8 mouse cellular contexts compared by ENCODE assay signal in the genomic region with DNA sequence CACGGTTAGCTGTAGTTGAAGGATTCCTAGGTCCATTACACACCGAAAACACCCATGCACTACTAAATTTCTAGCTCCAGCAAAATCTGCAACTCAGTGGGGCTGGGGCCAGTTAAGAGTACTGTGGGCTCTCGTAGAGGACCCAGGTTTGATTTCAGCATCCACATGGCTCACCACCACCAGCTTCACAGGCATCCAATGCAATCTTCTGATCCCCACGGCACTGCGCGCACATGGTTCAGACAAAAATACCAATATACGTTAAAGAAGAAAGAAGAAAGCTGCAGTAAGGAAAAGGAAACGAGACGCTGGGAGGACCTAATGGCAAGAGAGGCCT. TPM values are rescaled to one million over a fixed set of nuclear protein-coding genes. Genes with fewer than 3 reads are reported as not detected.
DNase-seq lines count a peak whose midpoint lies in the region; ATAC-seq and TF ChIP-seq lines count a peak whose summit lies in the region.

No protein-coding gene starts in this region.

- in situ Hi-C loops in Patski (cut with MboI; ENCODE audit: low pct_unique_long_range_greater_than_20kb): no loop called here

- POLR2A ChIA-PET in Patski (lab: Charles Lee): interaction anchor here (0.7 to 4.1 kb wide), 11 partner anchors 9 to 347 kb away, joined by 3 to 22 read pairs (median 4); a partner anchor contains a TSS

- H3K27me3 ChIP-seq in heart, embryonic 16.5 days (ENCODE audit: control insufficient read depth, insufficient read depth, low read length): no peaks in the 10 kb centered on the region
- H3K27me3 ChIP-seq in Patski: no peaks in the 10 kb centered on the region
- H3K27me3 ChIP-seq in hindbrain, embryonic 11.5 days (ENCODE audit: control insufficient read depth, insufficient read depth, low read length): no peaks in the 10 kb centered on the region

- peak overlapping the region; percentile 96 for H3K9ac ChIP-seq in heart, embryonic 16.5 days (ENCODE audit: low read length)
- peak overlapping the region; percentile 74 for H3K9ac ChIP-seq in hindbrain, embryonic 11.5 days (ENCODE audit: low read depth, low read length)

- no peaks in the 10 kb centered on the region for H3K9me3 ChIP-seq in heart, embryonic 16.5 days (replicated peaks; ENCODE audit: control insufficient read depth, low read length)
- no peaks in the 10 kb centered on the region for H3K9me3 ChIP-seq in hindbrain, embryonic 11.5 days (ENCODE audit: control insufficient read depth, low read length)

- intact Hi-C loops in heart, postnatal 25 days (cut with DNase I): no loop called here

- ATAC-seq in heart, embryonic 16.5 days (replicated peaks; ENCODE audit: extremely low read depth, insufficient read depth, low FRiP score): peak; percentile 29
- ATAC-seq in Patski: peak; percentile 36
- ATAC-seq in hindbrain, embryonic 11.5 days (ENCODE audit: low FRiP score): peak; percentile 53
- ATAC-seq in megakaryocyte-erythroid progenitor cell, adult 5-6 weeks (replicated peaks; ENCODE audit: low FRiP score, low TSS enrichment, poor library complexity, severe bottlenecking): 0 out of 2 replicates have a peak, but pooled peaks have one; percentile 2

- peaks cover 20% of the 10 kb centered on the region for H3K4me1 ChIP-seq in heart, embryonic 16.5 days (ENCODE audit: control insufficient read depth, insufficient read depth, low read length)
- peaks cover 6% of the 10 kb centered on the region; the same call in 1 of the 2 replicates for H3K4me1 ChIP-seq in hindbrain, embryonic 11.5 days (replicated peaks; ENCODE audit: control insufficient read depth, insufficient read depth, low read length)

- H3K4me2 ChIP-seq in heart, embryonic 16.5 days (ENCODE audit: low read depth, low read length): peak overlapping the region; percentile 98
- peak overlapping the region; percentile 89 for H3K4me2 ChIP-seq in hindbrain, embryonic 11.5 days (replicated peaks; ENCODE audit: low read depth, low read length)

- no peak for TF ChIP-seq CTCF in Patski (IDR thresholded peaks at IDR 0.05)

- 0% methylated on average over 9 of the region's 9 CpGs for WGBS in heart, embryonic 16.5 days
- under 1% methylated on average over 9 of the region's 9 CpGs for WGBS in hindbrain, embryonic 11.5 days

- peaks cover 20% of the 10 kb centered on the region for H3K36me3 ChIP-seq in heart, embryonic 16.5 days (ENCODE audit: control insufficient read depth, insufficient read depth)
- H3K36me3 ChIP-seq in hindbrain, embryonic 11.5 days (ENCODE audit: control insufficient read depth, insufficient read depth, low read length): no peaks in the 10 kb centered on the region

- H3K27ac ChIP-seq in heart, embryonic 16.5 days (ENCODE audit: low read length): peak overlapping the region; percentile 90
- H3K27ac ChIP-seq in hindbrain, embryonic 11.5 days (ENCODE audit: low read depth, low read length): peak overlapping the region; percentile 88

- CTCF ChIA-PET in Patski (lab: Charles Lee): interaction anchor here (0.9 to 2.6 kb wide), 4 partner anchors 10 to 62 kb away, joined by 3 to 8 read pairs (median 4); a partner anchor contains a TSS

- H3K4me3 ChIP-seq in heart, embryonic 16.5 days (ENCODE audit: low read length): peak overlapping the region; percentile 95
- peak overlapping the region; percentile 79 for H3K4me3 ChIP-seq in hindbrain, embryonic 11.5 days (ENCODE audit: low read depth, low read length)

- DNase-seq in heart, postnatal 25 days (ENCODE audit: low spot score): no peak
- DNase-seq in Patski (ENCODE audit: low read depth, low spot score): no peak
- no peak for DNase-seq in hindbrain, embryonic 11.5 days (ENCODE audit: low spot score)
- DNase-seq in frontal cortex, postnatal 14 days (ENCODE audit: low spot score in 2 of 2): no peak
- no peak for DNase-seq in layer of hippocampus, postnatal 36 days
- DNase-seq in ovary, postnatal 14 days (ENCODE audit: low spot score): no peak

RNA-seq across cellular contexts. Expression of a gene that starts 0.4 kb away (rescaled TPM):
- 18.8 and 21.5 TPM in 2 replicates for polyA plus RNA-seq in heart, embryonic 16.5 days (2015; fragmentation: Nextera tagmentation; extraction: Ambion mirVana)
- total RNA-seq in heart, postnatal 25 days (2021): 10 to 100 TPM; 28.0 to 28.7 TPM
- polyA plus RNA-seq in Patski (2021): 83.7 TPM
- 18.8 and 24.6 TPM in 2 replicates for polyA plus RNA-seq in hindbrain, embryonic 11.5 days (2014; fragmentation: Nextera tagmentation; extraction: Ambion mirVana)
- 42.2 and 68.5 TPM in 2 replicates for total RNA-seq in megakaryocyte-erythroid progenitor cell, adult 5-6 weeks (2014; fragmentation: Nextera tagmentation)
- 20.3 and 28.3 TPM in 2 replicates for total RNA-seq in megakaryocyte-erythroid progenitor cell, adult 5-6 weeks (2017)
- 100 to 1,000 TPM; 147 to 149 TPM for total RNA-seq in layer of hippocampus, postnatal 36 days (2021)

RNA-seq across cellular contexts. Expression of a gene that starts 9.7 kb away (rescaled TPM):
- polyA plus RNA-seq in heart, embryonic 16.5 days (2015; fragmentation: Nextera tagmentation; extraction: Ambion mirVana): 61.9 and 76.5 TPM in 2 replicates
- total RNA-seq in heart, postnatal 25 days (2021): 10 to 100 TPM; 82.7 to 88.7 TPM
- 152 TPM for polyA plus RNA-seq in Patski (2021)
- 180 and 186 TPM in 2 replicates for polyA plus RNA-seq in hindbrain, embryonic 11.5 days (2014; fragmentation: Nextera tagmentation; extraction: Ambion mirVana)
- total RNA-seq in megakaryocyte-erythroid progenitor cell, adult 5-6 weeks (2014; fragmentation: Nextera tagmentation): 137 and 159 TPM in 2 replicates
- 342 and 455 TPM in 2 replicates for total RNA-seq in megakaryocyte-erythroid progenitor cell, adult 5-6 weeks (2017)
- total RNA-seq in layer of hippocampus, postnatal 36 days (2021): 100 to 1,000 TPM; 133 to 136 TPM

RNA-seq across cellular contexts. Expression of a gene that starts 11.3 kb away (rescaled TPM):
- 111 and 112 TPM in 2 replicates for polyA plus RNA-seq in heart, embryonic 16.5 days (2015; fragmentation: Nextera tagmentation; extraction: Ambion mirVana)
- 10 to 100 TPM; 65.0 to 67.4 TPM for total RNA-seq in heart, postnatal 25 days (2021)
- polyA plus RNA-seq in Patski (2021): 159 TPM
- 134 TPM in 2 replicates for polyA plus RNA-seq in hindbrain, embryonic 11.5 days (2014; fragmentation: Nextera tagmentation; extraction: Ambion mirVana)
- total RNA-seq in megakaryocyte-erythroid progenitor cell, adult 5-6 weeks (2014; fragmentation: Nextera tagmentation): 77.3 and 82.3 TPM in 2 replicates
- 48.6 and 73.5 TPM in 2 replicates for total RNA-seq in megakaryocyte-erythroid progenitor cell, adult 5-6 weeks (2017)
- 100 to 1,000 TPM; 120 to 121 TPM for total RNA-seq in layer of hippocampus, postnatal 36 days (2021)

RNA-seq across cellular contexts. Expression of a gene that starts 22.0 kb away (rescaled TPM):
- not detected in 2 replicates for polyA plus RNA-seq in heart, embryonic 16.5 days (2015; fragmentation: Nextera tagmentation; extraction: Ambion mirVana)
- not detected for total RNA-seq in heart, postnatal 25 days (2021)
- polyA plus RNA-seq in Patski (2021): 0.05 TPM
- polyA plus RNA-seq in hindbrain, embryonic 11.5 days (2014; fragmentation: Nextera tagmentation; extraction: Ambion mirVana): not detected in 2 replicates
- not detected in 2 replicates for total RNA-seq in megakaryocyte-erythroid progenitor cell, adult 5-6 weeks (2014; fragmentation: Nextera tagmentation)
- not detected in 2 replicates for total RNA-seq in megakaryocyte-erythroid progenitor cell, adult 5-6 weeks (2017)
- not detected for total RNA-seq in layer of hippocampus, postnatal 36 days (2021)

RNA-seq across cellular contexts. Expression of a gene that starts 23.5 kb away (rescaled TPM):
- polyA plus RNA-seq in heart, embryonic 16.5 days (2015; fragmentation: Nextera tagmentation; extraction: Ambion mirVana): 19.5 and 20.6 TPM in 2 replicates
- total RNA-seq in heart, postnatal 25 days (2021): 1 to 10 TPM; 3.5 to 4.6 TPM
- polyA plus RNA-seq in Patski (2021): 32.7 TPM
- 27.2 and 27.4 TPM in 2 replicates for polyA plus RNA-seq in hindbrain, embryonic 11.5 days (2014; fragmentation: Nextera tagmentation; extraction: Ambion mirVana)
- 11.0 and 21.1 TPM in 2 replicates for total RNA-seq in megakaryocyte-erythroid progenitor cell, adult 5-6 weeks (2014; fragmentation: Nextera tagmentation)
- total RNA-seq in megakaryocyte-erythroid progenitor cell, adult 5-6 weeks (2017): 1.4 and 5.8 TPM in 2 replicates
- total RNA-seq in layer of hippocampus, postnatal 36 days (2021): 10 to 100 TPM; 22.8 to 24.1 TPM

Comparison
In these comparisons a context has a peak if more than half of its experiments do, and no peak if none do; other contexts are left out.
1. ATAC-seq: peak in every context shown above with its lines; median percentile 53 in hindbrain, embryonic 11.5 days; 36 in Patski; 29 in heart, embryonic 16.5 days; 2 in megakaryocyte-erythroid progenitor cell, adult 5-6 weeks.